9 mouse cellular contexts compared by ENCODE assay signal in genomic region chr1:180481956-180482355, GRCm38 (mm10). TPM values are rescaled to one million over a fixed set of nuclear protein-coding genes. Genes with fewer than 3 reads are reported as not detected.
A peak's percentile ranks its signal among the peaks of the same experiment; 100 is the strongest.
DNase-seq lines count a peak whose midpoint lies in the region; ATAC-seq and TF ChIP-seq lines count a peak whose summit lies in the region.
"Had no signal": no experiment of that assay in that cellular context is flagged by ENCODE, and none has a peak within 500 bp of the region (broad histone marks: within the 10 kb centered on the region; RNA-seq: fewer than 3 reads in every experiment).

No protein-coding gene starts in this region.

- WGBS in kidney, postnatal 0 days: 18% methylated on average over 10 of the region's 10 CpGs
- 16% methylated on average over 10 of the region's 10 CpGs for WGBS in embryonic facial prominence, embryonic 14.5 days
- 40% methylated on average over 10 of the region's 10 CpGs for WGBS in intestine, embryonic 16.5 days
- WGBS in olfactory bulb, adult 2 months: 41% methylated on average over 10 of the region's 10 CpGs

- TF ChIP-seq POLR2A in olfactory bulb, adult 2 months (IDR thresholded peaks at IDR 0.05; ENCODE audit: insufficient read depth, low read depth, low read length): no peak

- TF ChIP-seq CTCF in kidney, postnatal 0 days (IDR thresholded peaks at IDR 0.05; ENCODE audit: low read depth): no peak
- TF ChIP-seq CTCF in olfactory bulb, adult 2 months (IDR thresholded peaks at IDR 0.05; ENCODE audit: insufficient read depth, low read depth, low read length): no peak

- no peak overlapping the region for H3K27ac ChIP-seq in kidney, postnatal 0 days
- no peak overlapping the region for H3K27ac ChIP-seq in embryonic facial prominence, embryonic 14.5 days (replicated peaks; ENCODE audit: low read depth, low read length)
- no peak overlapping the region for H3K27ac ChIP-seq in intestine, embryonic 16.5 days (ENCODE audit: low read length)
- no peak overlapping the region for H3K27ac ChIP-seq in olfactory bulb, adult 2 months (ENCODE audit: insufficient read depth, low read depth, low read length)

- peaks cover 10% of the 10 kb centered on the region for H3K27me3 ChIP-seq in kidney, postnatal 0 days (ENCODE audit: insufficient read depth, low read length)
- peaks cover 37% of the 10 kb centered on the region for H3K27me3 ChIP-seq in embryonic facial prominence, embryonic 14.5 days (replicated peaks; ENCODE audit: control insufficient read depth, insufficient read depth, low read length)
- H3K27me3 ChIP-seq in intestine, embryonic 16.5 days (replicated peaks; ENCODE audit: control insufficient read depth, insufficient read depth, low read length): peaks cover 21% of the 10 kb centered on the region

- DNase-seq in kidney, postnatal 0 days (ENCODE audit: low spot score): no peak
- no peak for DNase-seq in kidney, postnatal 14 days
- no peak for DNase-seq in embryonic facial prominence, embryonic 14.5 days (ENCODE audit: low spot score)
- no peak for DNase-seq in kidney, adult 8-10 months
- DNase-seq: lung, postnatal 14 days had no signal

- peaks cover 18% of the 10 kb centered on the region for H3K4me1 ChIP-seq in kidney, postnatal 0 days (replicated peaks; ENCODE audit: insufficient read depth, low read length)
- peaks cover 9% of the 10 kb centered on the region for H3K4me1 ChIP-seq in embryonic facial prominence, embryonic 14.5 days (ENCODE audit: control insufficient read depth, insufficient read depth, low read length)
- peaks cover 16% of the 10 kb centered on the region for H3K4me1 ChIP-seq in intestine, embryonic 16.5 days (ENCODE audit: control insufficient read depth, insufficient read depth, low read length)
- peaks cover 23% of the 10 kb centered on the region for H3K4me1 ChIP-seq in olfactory bulb, adult 2 months (ENCODE audit: control insufficient read depth, insufficient read depth, low read length)

- ATAC-seq in kidney, postnatal 0 days (replicated peaks; ENCODE audit: low FRiP score, low read depth): no peak
- ATAC-seq in embryonic facial prominence, embryonic 14.5 days (ENCODE audit: low read depth): no peak
- no peak for ATAC-seq in intestine, embryonic 16.5 days
- no peak for ATAC-seq in inflammation-experienced regulatory T-cells, adult 6 months
- ATAC-seq in erythroid progenitor cell, adult 5-6 weeks (replicated peaks; ENCODE audit: low FRiP score, poor library complexity, severe bottlenecking): no peak

- H3K36me3 ChIP-seq in kidney, postnatal 0 days (ENCODE audit: insufficient read depth, low read length): no peaks in the 10 kb centered on the region
- H3K36me3 ChIP-seq in embryonic facial prominence, embryonic 14.5 days (ENCODE audit: control insufficient read depth, insufficient read depth, low read length): no peaks in the 10 kb centered on the region
- H3K36me3 ChIP-seq in intestine, embryonic 16.5 days (ENCODE audit: control insufficient read depth, insufficient read depth, low read length): no peaks in the 10 kb centered on the region

- 0 out of 2 replicates have a peak overlapping the region, but pooled peaks have one; percentile 70 for H3K4me2 ChIP-seq in kidney, postnatal 0 days (ENCODE audit: low read length)
- H3K4me2 ChIP-seq in embryonic facial prominence, embryonic 14.5 days (ENCODE audit: low read depth, low read length): peak overlapping the region; percentile 77; the same call in 1 of the 2 replicates
- no peak overlapping the region for H3K4me2 ChIP-seq in intestine, embryonic 16.5 days (ENCODE audit: low read depth, low read length)

- no peak overlapping the region for H3K4me3 ChIP-seq in kidney, postnatal 0 days (replicated peaks; ENCODE audit: low read depth, low read length)
- H3K4me3 ChIP-seq in embryonic facial prominence, embryonic 14.5 days (ENCODE audit: low read depth, low read length): no peak overlapping the region
- peak overlapping the region; percentile 5; the same call in 1 of the 2 replicates for H3K4me3 ChIP-seq in intestine, embryonic 16.5 days (ENCODE audit: low read length)
- peak overlapping the region; percentile 66 for H3K4me3 ChIP-seq in olfactory bulb, adult 2 months (ENCODE audit: insufficient read depth, low read depth, low read length)

- no peaks in the 10 kb centered on the region for H3K9me3 ChIP-seq in kidney, postnatal 0 days (replicated peaks; ENCODE audit: low read length)
- H3K9me3 ChIP-seq in embryonic facial prominence, embryonic 14.5 days (ENCODE audit: control insufficient read depth, low read length): no peaks in the 10 kb centered on the region
- no peaks in the 10 kb centered on the region for H3K9me3 ChIP-seq in intestine, embryonic 16.5 days (ENCODE audit: control insufficient read depth, low read length)

- no peak overlapping the region for H3K9ac ChIP-seq in kidney, postnatal 0 days (ENCODE audit: low read depth, low read length)
- H3K9ac ChIP-seq in embryonic facial prominence, embryonic 14.5 days (ENCODE audit: low read depth, low read length): no peak overlapping the region
- no peak overlapping the region for H3K9ac ChIP-seq in intestine, embryonic 16.5 days (ENCODE audit: low read depth, low read length)

RNA-seq across cellular contexts. Expression of gene Stum, which starts 1.3 kb away (rescaled TPM):
- polyA plus RNA-seq in kidney, postnatal 0 days (2015; fragmentation: Nextera tagmentation; extraction: Ambion mirVana): 0.64 and 1.0 TPM in 2 replicates
- polyA plus RNA-seq in embryonic facial prominence, embryonic 14.5 days (2014; fragmentation: Nextera tagmentation; extraction: Ambion mirVana): 4.0 and 5.3 TPM in 2 replicates
- 1.2 and 1.4 TPM in 2 replicates for polyA plus RNA-seq in intestine, embryonic 16.5 days (2015; fragmentation: Nextera tagmentation; extraction: Ambion mirVana)
- not detected in 2 replicates for polyA plus RNA-seq in olfactory bulb, adult 2 months (2012; ENCODE audit: insufficient read depth, insufficient read length, low replicate concordance, missing spikeins)
- not detected for polyA plus RNA-seq in inflammation-experienced regulatory T-cells, adult 6 months (2017; shearing (Covaris generic))
- total RNA-seq in erythroid progenitor cell, adult 5-6 weeks (2015; ENCODE audit: low replicate concordance): not detected in 2 replicates
- not detected in 2 replicates for total RNA-seq in erythroid progenitor cell, adult 5-6 weeks (2017; ENCODE audit: low replicate concordance)

Comparison
In these comparisons a context has a peak if more than half of its experiments do, and no peak if none do; other contexts are left out.
1. H3K4me3 ChIP-seq: peak in intestine, embryonic 16.5 days (single experiment) and olfactory bulb, adult 2 months (single experiment); none in kidney, postnatal 0 days (single experiment) and embryonic facial prominence, embryonic 14.5 days (single experiment).